Mouse (Mus musculus) stomach, embryonic 14.5 days (tissue): ENCODE data around the gene Sema6b. TPM values are rescaled to one million over a fixed set of nuclear protein-coding genes. Genes with fewer than 3 reads are reported as not detected.
A peak's percentile ranks its signal among the peaks of the same experiment; 100 is the strongest.
"Not testable (repeated sequence)": the region's sequence is repeated elsewhere in the genome, so short reads cannot be mapped to it uniquely, and the experiment has no call there.

Experiments used
- ATAC-seq: fragments of 200-750 bp; cut with Nextera tagmentation; 2 replicates; pipeline ENCODE4 v1.8.0; 2017; ENCODE audit warnings: low read depth, moderate TSS enrichment; ENCODE audit not compliant: insufficient number of reproducible peaks, insufficient read depth, low FRiP score
- H3K27ac ChIP-seq: fragments of 300-500 bp; sonication (generic); 2 replicates; pipeline ENCODE4 v1.5.1; 2014; ENCODE audit warnings: mild to moderate bottlenecking, low read length, moderate library complexity, mixed read lengths
- H3K27me3 ChIP-seq: fragments of 300-500 bp; sonication (generic); 2 replicates; pipeline ENCODE4 v1.6.1; 2014; ENCODE audit warnings: low read length, control low read depth, mixed read lengths; ENCODE audit not compliant: control insufficient read depth, insufficient read depth
- H3K36me3 ChIP-seq: fragments of 300-500 bp; sonication (generic); 2 replicates; pipeline ENCODE4 v1.6.1; 2014; ENCODE audit warnings: mild to moderate bottlenecking, control low read depth, low read length, moderate library complexity, mixed read lengths; ENCODE audit not compliant: control insufficient read depth, insufficient read depth
- H3K4me1 ChIP-seq: fragments of 300-500 bp; sonication (generic); 2 replicates; pipeline ENCODE4 v1.6.1; 2014; ENCODE audit warnings: low read length, control low read depth, mixed read lengths; ENCODE audit not compliant: control insufficient read depth, insufficient read depth
- H3K4me2 ChIP-seq: fragments of 300-500 bp; sonication (generic); replicated peaks from 2 replicates; pipeline ENCODE4 v1.6.1; 2014; ENCODE audit warnings: low read depth, low read length, control low read depth
- H3K4me3 ChIP-seq: fragments of 300-500 bp; sonication (generic); 2 replicates; pipeline ENCODE4 v1.5.1; 2014; ENCODE audit warnings: low read depth, low read length, control low read depth
- H3K9ac ChIP-seq: fragments of 300-500 bp; sonication (generic); replicated peaks from 2 replicates; pipeline ENCODE4 v1.6.1; 2014; ENCODE audit warnings: low read depth, mild to moderate bottlenecking, control low read depth, low read length, moderate library complexity, mixed read lengths
- H3K9me3 ChIP-seq: fragments of 300-500 bp; sonication (generic); 2 replicates; pipeline ENCODE4 v1.6.1; 2016; ENCODE audit warnings: low read depth, low read length, control low read depth; ENCODE audit not compliant: control insufficient read depth
- WGBS: fragments of 180-500 bp; shearing (Covaris S2); extraction: QIAGEN DNeasy Blood & Tissue Kit; methylation state at CpG from one replicate; pipeline ENCODE4 v1.1.7; 2014; 5-methylcytosine and 5-hydroxymethylcytosine counted together
- polyA plus RNA-seq: library from polyadenylated mRNA; unstranded; fragments of >200 nt; fragmentation: Nextera tagmentation; extraction: Ambion mirVana; gene quantifications from 2 replicates; pipeline ENCODE4 v1.2.1, GENCODE M21; 2014

Gene Sema6b
- polyA plus RNA-seq, 1 experiment from 2014 or later: 1.3 TPM

- Histone ChIP-seq H3K4me2 (no peak overlapping the region), H3K4me1 (no peaks in the 10 kb centered on the region), H3K27ac (peak overlapping the region; percentile 1; the same call in 1 of the 2 replicates), H3K4me3 (no peak overlapping the region), H3K27me3 (no peaks in the 10 kb centered on the region), H3K36me3 (peaks cover 5% of the 10 kb centered on the region), H3K9ac (no peak overlapping the region), H3K9me3 (no peaks in the 10 kb centered on the region)
- WGBS: 81% methylated on average over 6 of the region's 6 CpGs
- ATAC-seq: no peak
Observed at GRCm38 (mm10) chr17:56108334-56109044, 31.7 kb downstream of the Sema6b start.

GRCm38 (mm10) chr17:56107736-56108135, 32.4 kb downstream of the Sema6b start:
- ATAC-seq: no peak
- Histone ChIP-seq H3K4me1 (no peaks in the 10 kb centered on the region), H3K9ac (no peak overlapping the region), H3K4me2 (no peak overlapping the region), H3K27me3 (no peaks in the 10 kb centered on the region), H3K36me3 (peaks cover 12% of the 10 kb centered on the region), H3K4me3 (no peak overlapping the region), H3K9me3 (no peaks in the 10 kb centered on the region), H3K27ac (no peak overlapping the region)
- WGBS: 74% methylated on average over 2 of the region's 2 CpGs

GRCm38 (mm10) chr17:56106981-56107380, 33.2 kb downstream of the Sema6b start:
- Histone ChIP-seq H3K27ac (no peak overlapping the region), H3K4me1 (no peaks in the 10 kb centered on the region), H3K36me3 (peaks cover 19% of the 10 kb centered on the region), H3K9ac (no peak overlapping the region), H3K4me2 (no peak overlapping the region), H3K9me3 (no peaks in the 10 kb centered on the region), H3K4me3 (no peak overlapping the region), H3K27me3 (no peaks in the 10 kb centered on the region)
- ATAC-seq: no peak
- 72% methylated on average over 4 of the region's 4 CpGs for WGBS

GRCm38 (mm10) chr17:56106436-56106835, 33.7 kb downstream of the Sema6b start:
- 98% methylated on average over 4 of the region's 4 CpGs for WGBS
- H3K27me3 ChIP-seq, H3K9me3 ChIP-seq, H3K4me1 ChIP-seq, H3K9ac ChIP-seq, H3K4me2 ChIP-seq, H3K27ac ChIP-seq, ATAC-seq, H3K4me3 ChIP-seq: not testable (repeated sequence)
- peaks cover 23% of the 10 kb centered on the region for H3K36me3 ChIP-seq

GRCm38 (mm10) chr17:56104821-56105220, 35.3 kb downstream of the Sema6b start:
- not testable (repeated sequence) for H3K4me3 ChIP-seq, H3K27me3 ChIP-seq, H3K4me1 ChIP-seq, H3K9ac ChIP-seq, ATAC-seq, H3K27ac ChIP-seq, H3K9me3 ChIP-seq, H3K4me2 ChIP-seq
- WGBS: 81% methylated on average over 2 of the region's 5 CpGs
- H3K36me3 ChIP-seq: peaks cover 40% of the 10 kb centered on the region

GRCm38 (mm10) chr17:56103465-56104285, 36.5 kb downstream of the Sema6b start:
- peaks cover 42% of the 10 kb centered on the region for H3K36me3 ChIP-seq
- no peak for ATAC-seq

GRCm38 (mm10) chr17:56102927-56103326, 37.2 kb downstream of the Sema6b start:
- H3K9me3 ChIP-seq: no peaks in the 10 kb centered on the region
- H3K4me3 ChIP-seq: no peak overlapping the region
- H3K4me1 ChIP-seq: no peaks in the 10 kb centered on the region
- H3K9ac ChIP-seq: no peak overlapping the region
- H3K27me3 ChIP-seq: no peaks in the 10 kb centered on the region
- WGBS: 95% methylated on average over 9 of the region's 9 CpGs
- peaks cover 50% of the 10 kb centered on the region for H3K36me3 ChIP-seq
- no peak overlapping the region for H3K27ac ChIP-seq
- ATAC-seq: no peak
- H3K4me2 ChIP-seq: no peak overlapping the region

More at GRCm38 (mm10) chr17:56103465-56104285, 36.5 kb downstream of the Sema6b start:
- Histone ChIP-seq H3K27ac (no peak overlapping the region), H3K4me2 (no peak overlapping the region), H3K27me3 (no peaks in the 10 kb centered on the region), H3K9me3 (no peaks in the 10 kb centered on the region), H3K4me3 (no peak overlapping the region), H3K4me1 (no peaks in the 10 kb centered on the region), H3K9ac (no peak overlapping the region)
- 94% methylated on average over 8 of the region's 8 CpGs for WGBS

- Histone ChIP-seq H3K4me1 (no peaks in the 10 kb centered on the region), H3K9me3 (no peaks in the 10 kb centered on the region), H3K9ac (no peak overlapping the region), H3K36me3 (peaks cover 57% of the 10 kb centered on the region), H3K4me2 (no peak overlapping the region), H3K27me3 (no peaks in the 10 kb centered on the region), H3K27ac (no peak overlapping the region), H3K4me3 (no peak overlapping the region)
- WGBS: 85% methylated on average over 5 of the region's 5 CpGs
- no peak for ATAC-seq
Observed at GRCm38 (mm10) chr17:56102158-56102557, 38.0 kb downstream of the Sema6b start.
